Mouse (Mus musculus) limb, embryonic 14.5 days (tissue): Measurements from ENCODE around the gene Trim24. TPM values are rescaled to one million over a fixed set of nuclear protein-coding genes. Genes with fewer than 3 reads are reported as not detected.

ENCODE experiments used
- ATAC-seq: fragments of 200-750 bp; cut with Nextera tagmentation; 2 replicates; pipeline ENCODE4 v1.8.0; 2017; ENCODE audit warnings: low read depth, moderate number of reproducible peaks, moderate TSS enrichment; ENCODE audit not compliant: low FRiP score
- DNase-seq: peaks from one replicate; pipeline ENCODE4 v3.0.0-alpha.2; 2015; ENCODE audit warnings: low spot score
- H3K27ac ChIP-seq: fragments of 300-500 bp; sonication (generic); replicated peaks from 2 replicates; pipeline ENCODE4 v1.5.1; 2014; ENCODE audit warnings: low read depth, mild to moderate bottlenecking, low read length, moderate library complexity, mixed read lengths
- H3K27me3 ChIP-seq: fragments of 300-500 bp; sonication (generic); 2 replicates; pipeline ENCODE4 v1.6.1; 2014; ENCODE audit warnings: low read length, mixed read lengths; ENCODE audit not compliant: control insufficient read depth, insufficient read depth
- H3K36me3 ChIP-seq: fragments of 300-500 bp; sonication (generic); 2 replicates; pipeline ENCODE4 v1.6.1; 2014; ENCODE audit warnings: mild to moderate bottlenecking, low read length, moderate library complexity, mixed read lengths; ENCODE audit not compliant: control insufficient read depth, insufficient read depth
- H3K4me1 ChIP-seq: fragments of 300-500 bp; sonication (generic); 2 replicates; pipeline ENCODE4 v1.6.1; 2014; ENCODE audit warnings: antibody characterized with exemption, low read length, mixed read lengths; ENCODE audit not compliant: control insufficient read depth, insufficient read depth
- H3K4me2 ChIP-seq: fragments of 300-500 bp; sonication (generic); replicated peaks from 2 replicates; pipeline ENCODE4 v1.6.1; 2014; ENCODE audit warnings: low read depth, mild to moderate bottlenecking, low read length, moderate library complexity; ENCODE audit not compliant: severe bottlenecking
- H3K4me3 ChIP-seq: fragments of 300-500 bp; sonication (generic); replicated peaks from 2 replicates; pipeline ENCODE4 v1.5.1; 2014; ENCODE audit warnings: low read length
- H3K9ac ChIP-seq: fragments of 300-500 bp; sonication (generic); 2 replicates; pipeline ENCODE4 v1.6.1; 2014; ENCODE audit warnings: mild to moderate bottlenecking, low read depth, low read length, moderate library complexity; ENCODE audit not compliant: severe bottlenecking
- H3K9me3 ChIP-seq: fragments of 300-500 bp; sonication (generic); 2 replicates; pipeline ENCODE4 v1.6.1; 2016; ENCODE audit warnings: low read length; ENCODE audit not compliant: control insufficient read depth
- POLR2A ChIP-seq: fragments of 200-500 bp; IDR thresholded peaks from 2 replicates; pipeline ENCODE4 v1.8.0; 2012; ENCODE audit warnings: inconsistent platforms, mild to moderate bottlenecking, moderate library complexity, borderline replicate concordance; ENCODE audit not compliant: insufficient read depth, insufficient read length; ENCODE audit errors: extremely low read depth
- WGBS: fragments of 180-500 bp; shearing (Covaris S2); extraction: QIAGEN DNeasy Blood & Tissue Kit; methylation state at CpG from one replicate; pipeline ENCODE4 v1.1.7; 2014; 5-methylcytosine and 5-hydroxymethylcytosine counted together
- polyA plus RNA-seq, 2 experiments: library from polyadenylated mRNA; depleted of rRNA in 1 of 2; stranded (reverse) in 1 of 2; unstranded in 1 of 2; fragments of >200 nt; fragmentation: Nextera tagmentation in 1 of 2; extraction: Ambion mirVana in 1 of 2; gene quantifications; 2 replicates each; pipeline versions ENCODE4 v1.2.1 to v1.2.3; 2012 to 2014

Trim24 gene
- polyA plus RNA-seq, 2 experiments = 23.9 to 53.9 TPM

DNA sequence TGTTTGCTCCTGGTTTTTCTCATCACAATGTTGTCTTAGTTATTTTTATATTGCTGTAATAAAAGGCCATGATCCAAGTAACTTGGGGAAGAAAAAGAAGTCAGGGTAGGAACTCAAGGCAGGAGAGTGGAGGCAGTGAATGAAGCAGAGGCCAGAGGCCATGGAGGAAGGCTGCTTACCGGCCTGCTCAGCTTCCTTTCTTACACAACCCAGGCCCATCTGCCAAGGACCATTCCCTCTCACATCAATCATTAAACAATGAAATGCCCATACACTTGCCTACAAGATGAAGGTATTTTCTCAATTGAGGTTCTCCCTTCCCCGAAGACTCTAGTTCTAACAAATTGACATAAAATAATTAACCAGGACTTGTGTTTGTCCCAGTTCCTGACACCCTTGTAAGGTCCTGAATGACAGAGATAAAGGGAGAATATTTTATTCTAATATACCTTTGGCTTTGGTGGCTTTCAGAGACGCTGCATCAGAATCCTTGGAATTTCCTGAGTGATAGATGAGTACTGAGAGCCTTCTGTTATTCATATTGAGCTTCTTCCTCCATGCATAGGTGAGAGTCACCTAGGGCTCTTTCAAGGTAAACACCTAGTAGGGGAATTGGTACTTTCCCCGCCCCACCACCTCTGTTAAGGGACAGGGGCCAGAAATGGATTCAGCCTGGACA is 13.3 kb upstream of the Trim24 start:
- no peak for TF ChIP-seq POLR2A
- Histone ChIP-seq H3K4me3 (no peak overlapping the region), H3K9ac (no peak overlapping the region), H3K4me1 (no peaks in the 10 kb centered on the region), H3K27me3 (no peaks in the 10 kb centered on the region), H3K4me2 (no peak overlapping the region), H3K27ac (no peak overlapping the region), H3K36me3 (no peaks in the 10 kb centered on the region), H3K9me3 (no peaks in the 10 kb centered on the region)
- DNase-seq (no peak), ATAC-seq (no peak)
- WGBS = 68% methylated on average over 4 of the region's 4 CpGs

DNA sequence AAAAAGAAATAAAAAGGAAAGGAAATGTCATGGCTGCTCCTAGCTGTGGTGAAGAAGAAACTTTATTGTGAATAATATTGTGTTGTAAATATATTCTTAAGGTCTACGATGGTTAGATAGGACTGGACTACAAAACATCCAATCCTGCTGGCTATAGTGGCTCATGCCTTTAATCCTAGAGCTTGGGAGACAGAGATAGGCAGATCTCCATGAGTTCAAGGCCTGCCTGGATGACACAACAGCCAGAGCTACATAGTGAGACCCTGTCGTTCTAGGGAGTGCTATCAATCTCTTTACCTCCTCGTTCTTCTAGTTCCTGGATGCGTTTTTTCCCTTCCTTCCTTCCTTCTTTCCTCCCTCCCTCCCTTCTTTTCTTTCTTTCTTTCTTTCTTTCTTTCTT is 12.5 kb upstream of the Trim24 start:
- Histone ChIP-seq H3K27me3 (no peaks in the 10 kb centered on the region), H3K4me2 (no peak overlapping the region), H3K9me3 (no peaks in the 10 kb centered on the region), H3K4me3 (no peak overlapping the region), H3K9ac (no peak overlapping the region), H3K4me1 (no peaks in the 10 kb centered on the region), H3K36me3 (no peaks in the 10 kb centered on the region), H3K27ac (no peak overlapping the region)
- DNase-seq = no peak
- no peak for TF ChIP-seq POLR2A
- WGBS = 83% methylated on average over 4 of the region's 4 CpGs
- no peak for ATAC-seq

- Histone ChIP-seq H3K4me3 (no peak overlapping the region), H3K9ac (no peak overlapping the region), H3K4me1 (no peaks in the 10 kb centered on the region), H3K27ac (no peak overlapping the region), H3K27me3 (no peaks in the 10 kb centered on the region), H3K4me2 (no peak overlapping the region), H3K9me3 (no peaks in the 10 kb centered on the region), H3K36me3 (no peaks in the 10 kb centered on the region)
- TF ChIP-seq POLR2A = no peak
- ATAC-seq (no peak), DNase-seq (no peak)
- 89% methylated on average over 7 of the region's 7 CpGs for WGBS
Observed at GRCm38 (mm10) chr6:37862893-37863292, 7.7 kb upstream of the Trim24 start.

DNA sequence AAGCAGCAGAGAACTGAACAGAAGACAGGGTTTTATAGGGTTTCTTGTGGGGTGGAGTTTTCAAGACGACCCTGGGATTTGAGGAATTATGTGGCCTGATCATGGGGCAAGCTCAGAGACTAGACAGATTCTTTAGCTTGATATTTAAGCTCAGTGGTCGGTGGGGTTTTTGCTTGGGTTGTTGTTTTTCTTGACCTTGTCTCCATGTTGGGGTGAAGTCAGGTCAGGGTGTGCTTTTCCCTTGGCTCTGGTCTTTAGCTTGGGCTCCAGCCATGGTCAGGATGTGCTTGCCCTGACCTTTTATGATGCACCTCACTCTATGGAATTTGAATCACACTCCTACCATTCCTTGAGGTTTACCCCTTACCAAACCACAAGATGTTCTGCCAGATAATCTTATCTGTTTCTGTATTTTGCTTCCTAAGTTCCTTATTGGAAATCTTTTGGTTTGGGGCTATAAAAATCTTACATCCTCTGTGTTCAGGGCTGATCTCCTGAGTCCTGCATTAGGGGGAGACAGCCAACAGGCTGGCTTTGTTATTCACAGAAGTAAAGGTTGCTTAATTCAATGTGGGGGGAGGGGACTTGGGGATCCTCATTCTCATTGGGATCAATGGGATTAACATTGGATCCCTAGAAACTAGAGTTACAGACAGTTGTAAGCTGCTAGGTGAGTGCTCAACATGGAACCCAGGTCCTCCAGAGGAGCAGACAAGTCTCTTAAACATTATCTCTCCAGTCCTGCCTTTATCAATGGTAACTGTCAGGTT is 6.5 kb upstream of the Trim24 start:
- Histone ChIP-seq H3K27ac (no peak overlapping the region), H3K9ac (no peak overlapping the region), H3K4me2 (no peak overlapping the region), H3K27me3 (no peaks in the 10 kb centered on the region), H3K9me3 (no peaks in the 10 kb centered on the region), H3K4me1 (no peaks in the 10 kb centered on the region), H3K36me3 (no peaks in the 10 kb centered on the region), H3K4me3 (no peak overlapping the region)
- 65% methylated on average over 2 of the region's 2 CpGs for WGBS
- ATAC-seq (no peak), DNase-seq (no peak)
- no peak for TF ChIP-seq POLR2A

DNA sequence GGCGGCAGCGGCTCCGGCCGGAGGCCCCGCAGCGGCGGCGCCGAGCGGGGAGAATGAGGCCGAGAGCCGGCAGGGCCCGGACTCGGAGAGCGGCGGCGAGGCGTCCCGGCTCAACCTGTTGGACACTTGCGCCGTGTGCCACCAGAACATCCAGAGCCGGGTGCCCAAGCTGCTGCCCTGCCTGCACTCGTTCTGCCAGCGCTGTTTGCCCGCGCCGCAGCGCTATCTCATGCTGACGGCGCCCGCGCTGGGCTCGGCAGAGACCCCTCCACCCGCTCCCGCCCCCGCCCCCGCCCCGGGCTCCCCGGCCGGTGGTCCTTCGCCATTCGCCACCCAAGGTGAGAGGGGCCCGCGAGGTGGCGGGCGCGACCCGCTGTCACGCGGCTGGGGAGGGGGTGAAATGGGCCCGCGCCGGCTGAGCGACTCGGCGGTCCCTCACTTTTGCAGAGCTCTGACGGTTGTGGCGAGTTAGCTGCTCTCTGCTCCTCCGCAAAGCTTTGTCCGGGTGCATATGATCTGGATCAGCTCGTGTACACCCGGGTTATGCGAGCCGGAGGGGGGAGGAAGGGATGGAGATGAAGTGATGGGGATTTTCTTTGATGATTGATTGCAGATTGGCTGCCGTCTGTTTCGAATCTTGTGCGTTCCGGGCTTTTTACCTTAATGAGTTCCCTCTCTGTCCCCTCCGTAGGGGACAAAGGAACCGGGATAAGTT is 683 bp downstream of the Trim24 start:
- ATAC-seq (peak; percentile 35), DNase-seq (peak; percentile 47)
- Histone ChIP-seq H3K9me3 (peaks cover 34% of the 10 kb centered on the region), H3K4me2 (peak overlapping the region; percentile 40), H3K4me3 (peak overlapping the region; percentile 86), H3K9ac (peak overlapping the region; percentile 96), H3K27ac (peak overlapping the region; percentile 99), H3K27me3 (no peaks in the 10 kb centered on the region), H3K4me1 (no peaks in the 10 kb centered on the region), H3K36me3 (peaks cover 4% of the 10 kb centered on the region; the same call in 1 of the 2 replicates)
- 0% methylated on average over 39 of the region's 70 CpGs for WGBS
- TF ChIP-seq POLR2A = 0 out of 2 replicates have a peak, but pooled peaks have one; percentile 8
